Mouse (Mus musculus): Measurements from ENCODE around the gene D17H6S53E. TPM values are rescaled to one million over a fixed set of nuclear protein-coding genes. Genes with fewer than 3 reads are reported as not detected.

Gene D17H6S53E
- polyA plus RNA-seq (2012; rRNA removed) (0.75 and 1.5 TPM in 2 replicates), polyA plus RNA-seq (2014; fragmentation: Nextera tagmentation; extraction: Ambion mirVana) (1.3 and 1.5 TPM in 2 replicates)

DNA sequence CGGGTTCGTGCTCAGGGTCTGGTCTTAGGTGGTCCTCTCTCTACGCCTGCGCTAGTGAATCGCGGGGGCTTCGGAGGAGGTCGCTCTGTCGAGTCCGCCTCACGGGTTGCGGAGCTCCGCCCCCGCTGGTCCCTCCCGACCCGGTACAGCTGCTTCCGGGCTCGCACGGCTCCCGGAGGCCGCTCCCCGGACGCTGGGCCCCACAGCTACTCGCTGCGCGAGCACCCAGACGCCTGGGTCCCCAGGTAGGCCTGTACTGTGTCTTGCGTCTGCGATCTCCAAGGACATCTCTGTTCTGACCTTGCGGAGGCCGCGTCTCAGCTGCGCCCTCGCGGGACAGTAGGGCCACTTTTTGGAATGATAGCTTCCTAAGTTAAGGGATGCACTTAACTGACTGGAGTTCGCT is at the start of gene D17H6S53E:
Gene D17H6S53E (plus strand): TSS at position 168 of the 406 bp plus-strand sequence.
- Histone ChIP-seq H3K27me3 (ENCODE audit: control insufficient read depth, insufficient read depth, low read length) (no peaks in the 10 kb centered on the region), H3K4me2 (ENCODE audit: low read depth) (peak within 1 kb of the TSS; percentile 91), H3K9me3 (ENCODE audit: control insufficient read depth, low read length) (no peaks in the 10 kb centered on the region), H3K4me3 (ENCODE audit: insufficient read depth in 1 of 2, low read depth in 2 of 2, low read length in 2 of 2) (peak within 1 kb of the TSS; percentile 61 to 71), H3K4me1 (replicated peaks; ENCODE audit: control insufficient read depth in 2 of 2, insufficient read depth in 2 of 2, low read length in 1 of 2) (peaks cover 10 to 12% of the 10 kb centered on the region in 2 experiments), H3K36me3 (replicated peaks; ENCODE audit: control insufficient read depth, insufficient read depth, low read depth) (peaks cover 11% of the 10 kb centered on the region), H3K9ac (replicated peaks) (peak within 1 kb of the TSS; percentile 79), H3K27ac (peak within 1 kb of the TSS; percentile 70)
- WGBS (ENCODE audit: insufficient replicate concordance) = under 1% methylated on average over 36 of the region's 36 CpGs
- ATAC-seq (ENCODE audit: insufficient read depth) (peak; percentile 69), DNase-seq (ENCODE audit: low read depth in 3 of 3, low spot score in 3 of 3) (peak; percentile 56 to 62 (median 62))
- TF ChIP-seq EP300 (IDR thresholded peaks at IDR 0.05; ENCODE audit: low read depth) (no peak), CTCF (IDR thresholded peaks at IDR 0.05; ENCODE audit: low read depth) (peak; percentile 10; the same call in 1 of the 2 replicates)

GRCm38 (mm10) chr17:35076507-35077176 is 49.5 kb upstream of the D17H6S53E start, which contains the start of gene Ly6g6e:
Gene Ly6g6e (plus strand): TSS chr17:35076902.
- WGBS (ENCODE audit: insufficient replicate concordance) = 46% methylated on average over 10 of the region's 10 CpGs
- Histone ChIP-seq H3K4me1 (replicated peaks; ENCODE audit: control insufficient read depth in 2 of 2, insufficient read depth in 2 of 2, low read length in 1 of 2) (peaks cover 12 to 24% of the 10 kb centered on the region in 2 experiments), H3K27ac (no peak within 1 kb of the TSS), H3K27me3 (ENCODE audit: control insufficient read depth, insufficient read depth, low read length) (no peaks in the 10 kb centered on the region), H3K36me3 (replicated peaks; ENCODE audit: control insufficient read depth, insufficient read depth, low read depth) (no peaks in the 10 kb centered on the region), H3K9me3 (ENCODE audit: control insufficient read depth, low read length) (no peaks in the 10 kb centered on the region), H3K4me2 (ENCODE audit: low read depth) (no peak within 1 kb of the TSS), H3K9ac (replicated peaks) (no peak within 1 kb of the TSS), H3K4me3 (ENCODE audit: insufficient read depth in 1 of 2, low read depth in 2 of 2, low read length in 2 of 2) (no peak within 1 kb of the TSS)
- no peak for ATAC-seq (ENCODE audit: insufficient read depth)
- no peak for DNase-seq (ENCODE audit: low read depth in 3 of 3, low spot score in 3 of 3)
- TF ChIP-seq EP300 (IDR thresholded peaks at IDR 0.05; ENCODE audit: low read depth) (no peak), CTCF (IDR thresholded peaks at IDR 0.05; ENCODE audit: low read depth) (no peak)

DNA sequence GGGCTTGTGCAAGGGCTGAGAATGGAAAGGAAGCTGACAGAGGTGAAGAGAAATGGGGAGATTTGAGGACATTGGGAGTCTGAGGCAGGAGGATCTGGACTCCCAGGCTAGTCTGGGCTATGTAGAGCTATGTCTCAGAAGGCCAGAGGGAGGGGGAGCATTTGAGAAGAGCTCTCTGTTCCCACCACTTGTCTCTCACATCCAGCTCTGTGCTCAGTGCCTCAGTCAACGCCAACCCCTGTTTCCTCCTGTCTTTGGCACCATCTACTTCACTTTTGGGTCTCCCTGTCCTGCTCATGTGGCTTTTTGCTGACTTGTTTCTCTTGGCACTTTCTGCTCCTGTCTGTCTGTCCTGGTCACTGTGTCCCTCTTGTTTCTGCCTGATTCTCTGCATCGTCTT is 48.9 kb upstream of the D17H6S53E start:
- no peak overlapping the region for H3K4me2 ChIP-seq (ENCODE audit: low read depth)
- no peak overlapping the region for H3K4me3 ChIP-seq (ENCODE audit: insufficient read depth in 1 of 2, low read depth in 2 of 2, low read length in 2 of 2)
- TF ChIP-seq EP300 (IDR thresholded peaks at IDR 0.05; ENCODE audit: low read depth) (no peak), CTCF (IDR thresholded peaks at IDR 0.05; ENCODE audit: low read depth) (no peak)
- H3K36me3 ChIP-seq (replicated peaks; ENCODE audit: control insufficient read depth, insufficient read depth, low read depth) = no peaks in the 10 kb centered on the region
- WGBS (ENCODE audit: insufficient replicate concordance) = 28% methylated on average over 2 of the region's 2 CpGs
- H3K27ac ChIP-seq = no peak overlapping the region
- no peak for ATAC-seq (ENCODE audit: insufficient read depth)
- no peak for DNase-seq (ENCODE audit: low read depth in 3 of 3, low spot score in 3 of 3)
- peaks cover 12 to 24% of the 10 kb centered on the region in 2 experiments for H3K4me1 ChIP-seq (replicated peaks; ENCODE audit: control insufficient read depth in 2 of 2, insufficient read depth in 2 of 2, low read length in 1 of 2)
- H3K9ac ChIP-seq (replicated peaks) = no peak overlapping the region
- H3K27me3 ChIP-seq (ENCODE audit: control insufficient read depth, insufficient read depth, low read length) = no peaks in the 10 kb centered on the region
- no peaks in the 10 kb centered on the region for H3K9me3 ChIP-seq (ENCODE audit: control insufficient read depth, low read length)

- no peak for ATAC-seq (ENCODE audit: insufficient read depth)
- Histone ChIP-seq H3K9ac (replicated peaks) (no peak within 1 kb of the TSS), H3K4me2 (ENCODE audit: low read depth) (no peak within 1 kb of the TSS), H3K9me3 (ENCODE audit: control insufficient read depth, low read length) (no peaks in the 10 kb centered on the region), H3K27me3 (ENCODE audit: control insufficient read depth, insufficient read depth, low read length) (no peaks in the 10 kb centered on the region), H3K27ac (no peak within 1 kb of the TSS), H3K4me3 (ENCODE audit: insufficient read depth in 1 of 2, low read depth in 2 of 2, low read length in 2 of 2) (no peak within 1 kb of the TSS), H3K36me3 (replicated peaks; ENCODE audit: control insufficient read depth, insufficient read depth, low read depth) (no peaks in the 10 kb centered on the region), H3K4me1 (replicated peaks; ENCODE audit: control insufficient read depth in 2 of 2, insufficient read depth in 2 of 2, low read length in 1 of 2) (peaks cover 12 to 24% of the 10 kb centered on the region in 2 experiments)
- 17% methylated on average over 14 of the region's 14 CpGs for WGBS (ENCODE audit: insufficient replicate concordance)
- peak; percentile 55 for TF ChIP-seq CTCF (IDR thresholded peaks at IDR 0.05; ENCODE audit: low read depth)
- no peak for TF ChIP-seq EP300 (IDR thresholded peaks at IDR 0.05; ENCODE audit: low read depth)
- DNase-seq (ENCODE audit: low read depth in 3 of 3, low spot score in 3 of 3) = no peak
These were observed 48.4 kb upstream of the D17H6S53E start, which contains the start of gene Ly6g6d for GRCm38 (mm10) chr17:35077786-35078233. Gene Ly6g6d (minus strand): TSS chr17:35078065.

- peak overlapping the region; percentile 69 for H3K27ac ChIP-seq
- H3K4me1 ChIP-seq (replicated peaks; ENCODE audit: control insufficient read depth in 2 of 2, insufficient read depth in 2 of 2, low read length in 1 of 2) = peaks cover 12 to 24% of the 10 kb centered on the region in 2 experiments
- H3K27me3 ChIP-seq (ENCODE audit: control insufficient read depth, insufficient read depth, low read length) = no peaks in the 10 kb centered on the region
- peak overlapping the region; percentile 45 for H3K9ac ChIP-seq (replicated peaks)
- ATAC-seq (ENCODE audit: insufficient read depth) (peak; percentile 97), DNase-seq (ENCODE audit: low read depth in 3 of 3, low spot score in 3 of 3) (peak; percentile 75 to 78 (median 78))
- H3K4me2 ChIP-seq (ENCODE audit: low read depth) = peak overlapping the region; percentile 66
- TF ChIP-seq EP300 (IDR thresholded peaks at IDR 0.05; ENCODE audit: low read depth) = peak; percentile 77
- TF ChIP-seq CTCF (IDR thresholded peaks at IDR 0.05; ENCODE audit: low read depth) = peak; percentile 70
- whole genome bisulfite sequencing (ENCODE audit: insufficient replicate concordance) = 5% methylated on average over 9 of the region's 9 CpGs
- no peaks in the 10 kb centered on the region for H3K36me3 ChIP-seq (replicated peaks; ENCODE audit: control insufficient read depth, insufficient read depth, low read depth)
- H3K4me3 ChIP-seq (ENCODE audit: insufficient read depth in 1 of 2, low read depth in 2 of 2, low read length in 2 of 2) = peak overlapping the region; percentile 36 to 41
- H3K9me3 ChIP-seq (ENCODE audit: control insufficient read depth, low read length) = no peaks in the 10 kb centered on the region
These were observed 46.4 kb upstream of the D17H6S53E start for GRCm38 (mm10) chr17:35079778-35080177.
